Mouse (Mus musculus) intestine, embryonic 14.5 days (tissue): Measurements from ENCODE around the gene Plcb1. TPM values are rescaled to one million over a fixed set of nuclear protein-coding genes. Genes with fewer than 3 reads are reported as not detected.

Experiments used
- ATAC-seq: fragments of 200-750 bp; cut with Nextera tagmentation; replicated peaks from 2 replicates; pipeline ENCODE4 v1.8.0; 2017; ENCODE audit warnings: low read depth, moderate number of reproducible peaks, moderate TSS enrichment, moderate library complexity; ENCODE audit not compliant: low FRiP score, low TSS enrichment
- DNase-seq: peaks from one replicate; pipeline ENCODE4 v3.0.0-alpha.2; 2018; ENCODE audit warnings: low spot score
- H3K27ac ChIP-seq: fragments of 300-500 bp; sonication (generic); 2 replicates; pipeline ENCODE4 v1.5.1; 2014; ENCODE audit warnings: low read depth, mild to moderate bottlenecking, control low read depth
- H3K27me3 ChIP-seq: fragments of 300-500 bp; sonication (generic); replicated peaks from 2 replicates; pipeline ENCODE4 v1.6.1; 2014; ENCODE audit warnings: low read length, control low read depth; ENCODE audit not compliant: control insufficient read depth, insufficient read depth
- H3K36me3 ChIP-seq: fragments of 300-500 bp; sonication (generic); 2 replicates; pipeline ENCODE4 v1.6.1; 2014; ENCODE audit warnings: low read length, control low read depth; ENCODE audit not compliant: control insufficient read depth, insufficient read depth
- H3K4me1 ChIP-seq: fragments of 300-500 bp; sonication (generic); replicated peaks from 2 replicates; pipeline ENCODE4 v1.6.1; 2014; ENCODE audit warnings: low read length, control low read depth, mixed read lengths; ENCODE audit not compliant: control insufficient read depth, insufficient read depth
- H3K4me2 ChIP-seq: fragments of 300-500 bp; sonication (generic); 2 replicates; pipeline ENCODE4 v1.6.1; 2014; ENCODE audit warnings: low read length
- H3K4me3 ChIP-seq: fragments of 300-500 bp; sonication (generic); 2 replicates; pipeline ENCODE4 v1.5.1; 2014; ENCODE audit warnings: low read depth, low read length, control low read depth, mixed read lengths
- H3K9ac ChIP-seq: fragments of 300-500 bp; sonication (generic); 2 replicates; pipeline ENCODE4 v1.6.1; 2014; ENCODE audit warnings: mild to moderate bottlenecking, low read length
- H3K9me3 ChIP-seq: fragments of 300-500 bp; sonication (generic); 2 replicates; pipeline ENCODE4 v1.6.1; 2016; ENCODE audit warnings: low read length, control low read depth; ENCODE audit not compliant: control insufficient read depth
- WGBS: fragments of 180-500 bp; shearing (Covaris S2); extraction: QIAGEN DNeasy Blood & Tissue Kit; methylation state at CpG from one replicate; pipeline ENCODE4 v1.1.7; 2014; 5-methylcytosine and 5-hydroxymethylcytosine counted together
- polyA plus RNA-seq: library from polyadenylated mRNA; unstranded; fragments of >200 nt; fragmentation: Nextera tagmentation; extraction: Ambion mirVana; gene quantifications from 2 replicates; pipeline ENCODE4 v1.2.1, GENCODE M21; 2014

Gene Plcb1
- polyA plus RNA-seq, 1 experiment from 2014 or later: 14.0 TPM

DNA sequence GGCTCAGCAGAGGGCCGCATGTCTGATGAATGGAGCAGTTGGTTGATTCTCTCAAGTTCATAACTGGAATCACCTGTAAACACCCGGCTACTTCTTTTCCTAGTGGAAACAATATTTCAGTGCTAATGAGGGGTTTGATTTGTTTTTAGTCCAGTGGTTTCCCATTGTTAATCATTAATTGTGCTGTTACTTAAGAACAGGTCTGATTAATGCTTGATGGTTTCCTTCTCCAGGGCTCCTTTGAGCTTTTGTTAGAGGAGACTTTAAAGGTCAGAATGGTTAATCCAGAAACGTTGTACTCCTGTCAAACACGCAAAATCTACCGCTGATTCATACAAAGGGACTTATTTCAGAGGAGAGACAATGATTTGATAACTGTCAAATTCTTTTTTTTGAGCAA lies 141.2 kb downstream of the Plcb1 start:
- no peak for ATAC-seq
- H3K4me2 ChIP-seq: no peak overlapping the region
- no peaks in the 10 kb centered on the region for H3K36me3 ChIP-seq
- no peak overlapping the region for H3K27ac ChIP-seq
- H3K4me3 ChIP-seq: no peak overlapping the region
- H3K4me1 ChIP-seq: 0 out of 2 replicates have a peak, but pooled peaks cover 1% of the 10 kb centered on the region
- no peak for DNase-seq
- 50% methylated on average over 5 of the region's 5 CpGs for WGBS
- H3K9ac ChIP-seq: no peak overlapping the region
- no peaks in the 10 kb centered on the region for H3K9me3 ChIP-seq
- no peaks in the 10 kb centered on the region for H3K27me3 ChIP-seq

DNA sequence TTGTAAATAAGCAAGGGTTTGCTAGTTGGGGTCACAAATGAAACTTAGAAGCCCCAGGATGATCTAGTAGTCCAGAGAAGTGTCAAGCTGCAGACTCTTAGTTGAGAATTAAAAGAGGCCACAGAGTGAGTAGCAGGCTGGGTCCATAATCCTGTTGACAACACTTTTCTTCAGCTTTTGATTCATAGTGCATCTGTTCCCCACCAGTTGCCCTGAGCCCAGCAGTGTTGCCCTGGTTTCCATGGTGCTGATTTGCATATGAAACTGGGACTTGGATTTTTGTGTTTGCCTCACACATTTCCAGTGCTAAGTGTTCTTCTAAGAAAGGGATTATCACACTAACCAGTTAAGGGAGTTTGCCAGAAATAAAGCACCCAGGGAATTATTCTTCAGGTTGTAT lies 143.6 kb downstream of the Plcb1 start:
- Histone ChIP-seq H3K9ac (no peak overlapping the region), H3K27ac (no peak overlapping the region), H3K4me1 (0 out of 2 replicates have a peak, but pooled peaks cover 3% of the 10 kb centered on the region), H3K9me3 (no peaks in the 10 kb centered on the region), H3K36me3 (no peaks in the 10 kb centered on the region), H3K27me3 (no peaks in the 10 kb centered on the region), H3K4me3 (no peak overlapping the region), H3K4me2 (no peak overlapping the region)
- ATAC-seq (no peak), DNase-seq (no peak)

DNA sequence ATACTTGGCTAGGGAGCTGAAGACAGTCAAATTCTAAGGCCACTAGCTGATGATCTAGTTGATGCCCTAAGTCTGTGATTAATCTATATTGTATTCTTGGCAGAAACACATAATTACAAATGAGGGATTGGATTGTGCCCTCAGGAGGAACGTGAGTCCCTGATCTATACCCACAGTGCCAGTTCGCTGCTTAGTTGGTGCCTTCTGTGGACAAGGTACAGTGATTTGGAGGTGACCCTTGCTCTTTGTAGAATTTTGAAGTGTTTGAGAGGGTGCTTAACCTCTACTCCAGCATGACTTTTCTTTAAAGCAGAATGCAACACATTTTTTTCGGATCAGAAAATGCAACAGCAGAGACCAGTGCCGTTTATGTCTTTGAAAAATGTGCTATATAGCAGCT lies 145.1 kb downstream of the Plcb1 start:
- ATAC-seq: no peak
- H3K9me3 ChIP-seq: no peaks in the 10 kb centered on the region

DNA sequence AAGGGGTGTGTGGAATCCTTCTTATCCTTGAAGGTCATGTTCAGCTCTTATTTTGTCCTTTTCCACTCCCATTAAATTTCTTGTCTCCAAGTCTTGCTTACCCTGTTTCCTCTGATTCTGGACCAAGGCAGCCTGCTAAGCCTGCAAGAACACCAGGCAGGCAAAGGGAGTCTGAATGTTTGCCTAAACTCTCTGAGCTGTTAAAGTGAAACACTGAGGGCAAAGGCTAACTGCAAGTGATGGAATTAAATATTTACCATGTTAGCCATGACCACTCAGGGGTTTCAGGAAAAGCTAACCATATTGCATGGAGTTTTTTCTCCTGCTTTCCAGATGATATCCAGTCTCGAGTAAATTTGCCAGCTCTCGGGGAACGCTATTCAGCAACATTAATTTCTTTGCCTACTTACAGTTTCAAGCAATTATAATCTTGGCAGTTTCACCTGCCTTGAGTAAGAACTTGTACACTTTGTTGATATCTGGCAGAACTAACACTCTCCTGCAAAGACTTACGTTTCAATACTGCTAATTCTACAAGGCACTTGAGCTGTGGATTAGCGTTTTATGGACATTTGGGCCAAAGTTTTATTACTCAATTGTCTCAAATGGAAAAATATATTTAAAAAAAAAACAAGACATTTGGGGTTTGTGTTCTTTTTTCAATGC lies 146.0 kb downstream of the Plcb1 start:
- Histone ChIP-seq H3K27ac (no peak overlapping the region), H3K27me3 (no peaks in the 10 kb centered on the region), H3K4me1 (0 out of 2 replicates have a peak, but pooled peaks cover 3% of the 10 kb centered on the region), H3K36me3 (no peaks in the 10 kb centered on the region), H3K9ac (no peak overlapping the region), H3K4me2 (no peak overlapping the region), H3K9me3 (no peaks in the 10 kb centered on the region), H3K4me3 (no peak overlapping the region)
- ATAC-seq (no peak), DNase-seq (no peak)
- 39% methylated on average over 5 of the region's 5 CpGs for WGBS

More for the DNA sequence above, 145.1 kb downstream of the Plcb1 start:
- no peaks in the 10 kb centered on the region for H3K27me3 ChIP-seq
- H3K4me3 ChIP-seq: no peak overlapping the region
- no peak overlapping the region for H3K9ac ChIP-seq
- H3K4me1 ChIP-seq: 0 out of 2 replicates have a peak, but pooled peaks cover 3% of the 10 kb centered on the region
- no peak for DNase-seq
- no peaks in the 10 kb centered on the region for H3K36me3 ChIP-seq
- no peak overlapping the region for H3K4me2 ChIP-seq
- WGBS: 73% methylated on average over 4 of the region's 4 CpGs
- H3K27ac ChIP-seq: no peak overlapping the region

DNA sequence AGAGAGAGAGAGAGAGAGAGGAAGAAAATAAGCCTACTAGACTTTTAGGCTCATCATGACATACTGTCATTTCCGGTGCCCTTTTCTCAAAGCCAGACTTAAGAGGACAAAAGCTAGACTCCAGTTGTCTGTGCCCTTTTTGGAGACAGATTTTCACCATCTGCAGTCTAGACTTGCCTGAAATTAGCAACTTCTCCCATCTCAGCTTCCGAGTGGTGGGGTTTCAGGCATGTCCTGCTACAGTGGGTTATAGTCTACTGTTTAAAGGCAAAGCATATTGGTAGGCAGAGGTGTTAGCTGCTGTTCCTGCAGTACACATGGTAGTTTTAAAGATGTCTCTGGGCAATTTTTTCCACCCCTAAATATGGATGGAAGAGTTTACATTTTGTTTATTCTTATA lies 149.6 kb downstream of the Plcb1 start:
- Histone ChIP-seq H3K4me3 (no peak overlapping the region), H3K27me3 (no peaks in the 10 kb centered on the region), H3K36me3 (no peaks in the 10 kb centered on the region), H3K27ac (no peak overlapping the region), H3K4me2 (no peak overlapping the region), H3K9me3 (no peaks in the 10 kb centered on the region), H3K9ac (no peak overlapping the region), H3K4me1 (0 out of 2 replicates have a peak, but pooled peaks cover 3% of the 10 kb centered on the region)
- DNase-seq (no peak), ATAC-seq (no peak)
- 91% methylated on average over 2 of the region's 2 CpGs for WGBS

DNA sequence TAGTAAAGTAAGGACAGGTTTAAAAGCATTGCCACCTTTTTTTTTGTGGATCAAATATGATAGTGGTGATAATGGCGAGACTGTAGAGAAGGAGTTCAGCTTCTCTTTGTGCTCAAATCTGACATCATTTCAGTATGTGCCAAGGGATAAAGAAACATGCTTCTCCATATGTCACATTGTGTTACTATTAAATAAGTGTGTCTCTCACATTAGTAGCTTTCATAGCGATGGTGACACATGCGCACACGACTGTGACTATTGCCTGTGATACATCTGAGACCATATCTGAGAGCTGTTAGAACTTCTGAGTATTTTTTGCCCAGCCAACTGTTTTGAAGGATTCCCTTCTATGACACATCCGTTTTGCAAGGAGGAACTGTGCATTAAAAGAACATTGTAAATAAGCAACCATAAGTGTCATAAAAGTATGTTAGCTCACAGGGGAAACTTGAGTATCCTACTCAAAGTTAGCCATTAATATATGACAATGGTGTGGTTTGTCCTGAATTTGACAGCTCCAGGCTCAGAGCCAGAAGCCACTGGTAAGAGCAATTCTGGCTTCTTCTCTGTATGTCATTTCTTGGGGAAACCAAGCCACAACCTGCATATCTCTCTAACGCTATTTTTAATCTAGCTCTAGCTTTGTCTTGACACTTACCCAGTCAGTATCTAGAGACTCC lies 150.2 kb downstream of the Plcb1 start:
- H3K9ac ChIP-seq: no peak overlapping the region
- H3K4me1 ChIP-seq: 0 out of 2 replicates have a peak, but pooled peaks cover 3% of the 10 kb centered on the region
- no peaks in the 10 kb centered on the region for H3K9me3 ChIP-seq
- no peak overlapping the region for H3K4me2 ChIP-seq
- no peak overlapping the region for H3K27ac ChIP-seq
- H3K36me3 ChIP-seq: no peaks in the 10 kb centered on the region
- no peaks in the 10 kb centered on the region for H3K27me3 ChIP-seq
- DNase-seq: no peak
- ATAC-seq: no peak
- WGBS: 82% methylated on average over 6 of the region's 6 CpGs
- no peak overlapping the region for H3K4me3 ChIP-seq

DNA sequence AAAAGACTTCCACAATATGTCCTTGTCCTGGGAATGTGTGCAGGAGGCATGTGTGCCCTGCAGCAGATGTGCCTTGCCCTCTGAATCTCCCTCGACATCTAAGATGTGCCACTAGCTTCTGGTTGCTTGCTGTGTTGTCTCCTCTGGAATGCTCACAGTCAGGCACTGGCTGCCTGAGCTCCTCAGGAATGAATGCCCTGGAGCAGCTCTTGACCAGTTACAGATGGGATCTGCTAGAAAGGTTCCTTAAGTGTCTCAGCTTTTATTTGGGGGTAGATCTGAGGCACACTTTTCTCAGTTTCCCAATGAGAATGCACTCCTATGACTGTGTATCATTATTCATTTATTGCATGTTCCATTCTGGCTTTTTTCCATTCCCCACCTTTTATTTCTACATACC lies 151.8 kb downstream of the Plcb1 start:
- no peak overlapping the region for H3K4me2 ChIP-seq
- H3K27me3 ChIP-seq: no peaks in the 10 kb centered on the region
- H3K27ac ChIP-seq: no peak overlapping the region
- ATAC-seq: no peak
- no peaks in the 10 kb centered on the region for H3K4me1 ChIP-seq
- 46% methylated on average over 1 of the region's 1 CpGs for WGBS
- no peak for DNase-seq
- H3K4me3 ChIP-seq: no peak overlapping the region
- H3K9me3 ChIP-seq: no peaks in the 10 kb centered on the region
- H3K36me3 ChIP-seq: no peaks in the 10 kb centered on the region
- no peak overlapping the region for H3K9ac ChIP-seq

DNA sequence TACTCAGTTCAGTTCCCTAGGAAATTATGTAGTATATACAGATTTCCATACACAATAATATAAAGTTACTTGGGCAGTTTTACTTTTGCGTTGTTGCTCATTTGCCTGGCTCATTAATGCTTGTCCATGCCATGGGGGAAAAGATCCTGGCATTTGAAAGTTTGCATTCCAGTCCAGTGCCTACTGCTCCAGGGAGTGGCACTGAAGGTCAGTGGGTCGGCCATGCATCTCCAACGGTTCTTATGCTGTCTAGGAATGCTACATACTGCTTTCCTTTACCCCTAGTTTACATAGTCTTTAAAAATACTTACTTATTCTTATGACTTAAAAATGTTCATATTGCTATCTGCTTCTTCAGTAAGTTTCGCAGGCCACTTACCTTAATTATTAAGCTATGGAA lies 156.2 kb downstream of the Plcb1 start:
- Histone ChIP-seq H3K36me3 (no peaks in the 10 kb centered on the region), H3K4me3 (no peak overlapping the region), H3K27me3 (no peaks in the 10 kb centered on the region), H3K4me2 (no peak overlapping the region), H3K4me1 (no peaks in the 10 kb centered on the region), H3K27ac (no peak overlapping the region), H3K9me3 (no peaks in the 10 kb centered on the region), H3K9ac (no peak overlapping the region)
- DNase-seq: no peak
- no peak for ATAC-seq
- WGBS: 68% methylated on average over 4 of the region's 4 CpGs

DNA sequence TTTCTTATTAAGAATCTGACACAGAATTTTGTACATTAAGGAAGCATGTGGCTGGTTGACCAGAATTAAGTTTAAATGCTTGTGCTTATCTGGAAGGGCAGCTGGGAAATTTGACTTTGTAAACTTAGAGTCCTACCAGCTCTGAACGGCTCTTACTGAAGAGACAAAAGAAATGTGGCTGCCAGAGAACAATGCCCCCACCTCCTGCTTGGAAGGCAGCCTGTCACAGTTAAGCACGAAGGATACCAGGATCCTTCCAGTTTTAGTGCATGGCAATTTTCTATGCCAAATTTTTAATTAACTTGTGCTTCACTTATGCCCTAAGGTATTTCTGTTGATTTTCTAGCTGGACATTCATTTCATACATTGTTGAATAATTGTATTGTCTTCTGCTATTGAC lies 157.1 kb downstream of the Plcb1 start:
- no peaks in the 10 kb centered on the region for H3K9me3 ChIP-seq
- H3K36me3 ChIP-seq: no peaks in the 10 kb centered on the region
- H3K9ac ChIP-seq: no peak overlapping the region
- H3K4me1 ChIP-seq: no peaks in the 10 kb centered on the region
- no peak overlapping the region for H3K27ac ChIP-seq
- no peak overlapping the region for H3K4me2 ChIP-seq
- H3K27me3 ChIP-seq: no peaks in the 10 kb centered on the region
- H3K4me3 ChIP-seq: no peak overlapping the region
- ATAC-seq (no peak), DNase-seq (no peak)
- 42% methylated on average over 2 of the region's 2 CpGs for WGBS
